Mouse (Mus musculus): Measurements from ENCODE around the gene Ypel5.

- TF ChIP-seq POLR2A (IDR thresholded peaks at IDR 0.05; ENCODE audit: low read depth, low read length) (no peak), CTCF (conservative IDR thresholded peaks at IDR 0.05 in 1 of 2, IDR thresholded peaks at IDR 0.05 in 1 of 2; ENCODE audit: low read depth in 2 of 2, low read length in 2 of 2) (no peak), MYC (IDR thresholded peaks at IDR 0.05; ENCODE audit: low read depth, low read length) (no peak)
Observed at GRCm38 (mm10) chr17:72793278-72793677, 43.0 kb upstream of the Ypel5 start.
